Mouse (Mus musculus): ENCODE results near the gene Slain2.
"Not testable (repeated sequence)": the region's sequence is repeated elsewhere in the genome, so short reads cannot be mapped to it uniquely, and the experiment has no call there.

Gene Slain2

DNA sequence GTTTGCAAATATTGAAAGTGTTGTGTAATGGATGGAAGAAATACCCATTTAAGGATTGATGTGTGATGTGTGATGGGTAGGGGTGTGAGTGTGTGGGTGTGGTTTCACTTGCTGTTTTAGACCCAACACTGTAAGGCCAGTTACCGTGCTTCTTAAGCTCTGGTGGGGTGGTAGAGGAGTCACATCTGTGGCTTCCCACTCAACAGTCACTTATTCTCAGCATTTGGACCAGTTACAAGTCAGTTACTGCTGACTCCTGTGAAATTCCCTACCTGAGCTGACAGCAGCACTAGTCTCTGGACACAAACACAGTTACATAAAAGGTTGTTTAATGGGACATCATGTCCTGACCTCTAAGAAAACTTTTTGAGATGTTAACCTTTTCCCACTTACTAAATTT is 34.0 kb downstream of the Slain2 start:
- no peak for DNase-seq (ENCODE audit: low read depth, low spot score)

DNA sequence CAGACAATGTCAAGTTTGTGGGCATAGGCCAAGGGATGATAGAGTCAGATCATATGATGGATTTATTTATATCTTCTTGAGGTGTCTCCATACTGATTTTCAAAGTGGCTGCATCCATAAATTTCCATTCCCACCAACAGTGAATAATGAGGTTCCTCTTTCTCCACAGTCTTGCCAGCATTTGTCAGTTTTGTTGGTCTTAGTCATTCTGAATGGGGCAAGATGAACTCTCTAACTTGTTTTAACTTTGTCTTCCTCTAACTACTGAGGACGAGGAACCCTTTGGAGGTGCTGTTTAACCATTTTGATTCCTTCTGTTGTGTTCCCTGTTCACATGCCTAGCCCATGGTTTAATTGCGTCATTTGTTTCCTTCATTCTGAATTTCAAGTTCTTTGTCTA is 36.1 kb downstream of the Slain2 start:
- no peak for DNase-seq (ENCODE audit: low read depth, low spot score)

DNA sequence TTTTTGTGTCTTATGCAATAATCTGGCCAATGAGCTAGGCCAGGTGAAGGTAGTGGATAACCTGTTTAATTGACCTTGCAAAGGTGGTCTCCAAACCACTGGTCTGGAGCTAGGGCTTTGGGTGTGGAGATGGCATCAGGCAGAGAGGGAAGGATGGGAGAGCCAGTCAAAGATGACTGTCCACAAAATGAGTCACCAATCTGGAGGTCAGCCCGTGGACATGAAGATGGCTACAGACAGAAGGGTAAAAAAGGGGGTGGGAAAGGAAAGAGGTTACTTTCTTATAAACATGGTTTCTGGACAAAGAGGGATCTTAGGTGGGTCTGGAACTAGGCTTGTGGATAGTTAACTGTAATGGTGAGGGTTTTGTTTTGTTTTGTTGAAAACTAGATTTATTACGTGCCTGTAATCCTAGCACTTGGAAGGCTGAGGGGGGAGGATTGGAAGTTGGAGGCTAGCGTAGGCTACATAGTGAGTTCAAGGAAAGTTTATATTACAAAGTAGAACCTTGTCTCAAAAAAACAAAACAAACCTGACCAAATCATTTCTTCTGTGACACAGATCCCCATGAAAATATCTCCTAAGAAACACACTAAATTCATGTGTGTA is 40.0 kb downstream of the Slain2 start:
- peak; percentile 66 for DNase-seq (ENCODE audit: low read depth, low spot score)

DNA sequence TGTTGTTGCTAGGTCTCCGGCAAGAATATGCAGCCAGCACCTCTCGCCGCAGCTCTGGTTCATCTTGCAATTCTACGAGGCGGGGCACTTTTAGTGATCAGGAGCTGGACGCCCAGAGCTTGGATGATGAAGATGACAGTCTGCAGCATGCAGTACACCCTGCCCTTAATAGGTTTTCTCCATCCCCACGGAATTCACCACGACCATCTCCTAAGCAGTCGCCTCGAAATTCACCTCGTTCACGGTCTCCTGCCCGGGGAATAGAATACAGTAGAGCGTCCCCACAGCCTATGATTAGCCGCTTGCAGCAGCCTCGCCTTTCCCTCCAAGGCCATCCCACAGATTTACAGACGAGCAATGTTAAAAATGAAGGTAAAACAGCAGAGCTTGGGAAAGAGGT is 43.2 kb downstream of the Slain2 start:
- DNase-seq (ENCODE audit: low read depth, low spot score): no peak

DNA sequence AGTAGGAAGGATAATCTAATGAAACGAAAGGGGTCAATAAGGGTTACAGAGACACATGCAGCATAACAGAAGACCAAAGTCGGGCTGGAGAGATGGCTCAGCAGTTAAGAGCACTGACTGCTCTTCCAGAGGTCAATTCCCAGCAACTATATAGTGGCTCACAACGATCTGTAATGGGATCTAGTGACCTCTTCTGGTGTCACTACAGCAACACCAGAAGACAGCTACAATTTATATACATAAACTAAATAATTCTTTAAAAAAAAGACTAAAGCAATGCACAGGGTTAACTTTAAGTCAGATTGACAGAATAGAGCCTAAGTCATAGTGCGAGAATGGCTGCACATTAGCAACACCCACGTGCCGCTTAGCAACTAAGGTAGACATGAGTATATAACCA is 46.0 kb downstream of the Slain2 start:
- DNase-seq (ENCODE audit: low read depth, low spot score): no peak

DNA sequence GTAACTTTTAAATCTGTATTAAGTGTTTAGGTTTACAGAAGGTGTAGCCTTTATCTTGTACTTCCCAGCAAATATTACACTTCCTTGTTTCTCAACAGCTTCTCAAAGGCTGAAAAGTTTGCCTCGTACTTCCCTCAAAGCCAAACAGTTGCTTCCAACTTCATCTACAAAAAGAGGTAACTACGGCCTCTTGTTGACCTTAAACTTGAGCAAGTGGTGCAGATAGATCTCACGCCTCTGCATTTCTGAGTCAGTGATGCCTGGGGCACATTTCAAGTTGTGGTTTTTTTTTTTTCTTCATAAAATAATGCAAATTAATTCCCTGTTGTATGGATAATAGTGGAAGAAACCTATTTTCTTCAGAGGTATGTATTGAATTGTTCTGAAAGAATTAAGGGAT is 51.6 kb downstream of the Slain2 start:
- DNase-seq (ENCODE audit: low read depth, low spot score): peak; percentile 67

DNA sequence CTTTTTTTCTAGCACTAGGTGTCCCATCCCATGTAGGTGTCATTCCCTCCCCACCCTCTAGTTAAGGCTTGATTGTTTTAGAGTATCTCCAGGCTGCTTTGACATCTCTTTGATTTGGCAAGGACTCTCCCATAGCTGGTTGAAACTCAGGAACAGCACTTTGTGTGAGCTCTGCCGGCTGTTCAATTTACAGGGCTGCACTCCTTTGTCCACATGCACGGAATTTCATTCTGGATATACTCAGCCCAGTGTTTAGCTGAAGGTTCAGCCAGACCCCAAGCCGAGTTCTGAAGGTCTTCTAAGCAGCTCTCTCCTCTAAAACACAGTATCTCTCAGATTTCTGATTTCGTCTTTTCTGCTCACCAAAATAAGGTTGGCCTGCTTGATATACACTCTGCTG is 58.3 kb downstream of the Slain2 start:
- DNase-seq (ENCODE audit: low read depth, low spot score): no peak

DNA sequence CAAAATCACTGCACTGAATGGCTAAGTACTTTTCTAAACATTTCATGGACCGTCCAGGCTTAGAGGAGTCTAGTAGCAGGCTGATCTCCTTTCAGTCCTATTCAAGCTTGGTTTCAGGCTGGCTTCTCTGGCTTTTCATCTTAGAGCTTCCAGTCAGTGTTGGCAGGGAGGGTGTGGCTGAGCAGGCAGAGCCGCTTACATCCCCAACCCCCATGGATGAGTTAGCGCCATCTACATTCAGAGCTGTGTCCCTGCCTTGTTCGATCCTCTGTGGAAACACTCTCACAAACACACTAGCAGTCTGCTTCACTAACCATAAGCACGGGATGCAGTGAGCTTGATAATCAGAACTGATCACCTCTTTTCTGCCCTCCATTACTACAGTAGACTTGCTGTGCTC is 58.8 kb downstream of the Slain2 start:
- DNase-seq (ENCODE audit: low read depth, low spot score): no peak

DNA sequence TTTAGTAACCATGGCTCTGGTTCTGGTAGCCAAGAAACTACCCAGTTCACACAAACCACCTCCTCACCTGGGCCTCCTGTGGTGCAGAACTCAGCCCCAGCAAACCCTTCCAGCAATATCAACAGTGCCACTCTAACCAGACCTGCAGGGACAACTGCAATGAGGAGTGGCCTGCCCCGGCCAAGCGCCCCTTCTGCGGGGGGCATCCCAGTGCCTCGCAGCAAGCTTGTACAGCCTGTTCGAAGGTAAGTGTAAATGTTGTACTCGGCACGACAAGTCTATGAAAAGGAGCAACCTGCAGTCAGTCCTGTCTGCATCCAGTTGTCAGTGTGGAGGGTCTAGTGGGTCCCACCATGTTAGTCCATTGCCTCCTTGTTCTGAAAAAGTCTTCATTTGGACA is 60.5 kb downstream of the Slain2 start, which contains the start of gene Gm10135:
Gene Gm10135 (minus strand): TSS at position 101 of the 400 bp plus-strand sequence.
- DNase-seq (ENCODE audit: low read depth, low spot score): no peak

DNA sequence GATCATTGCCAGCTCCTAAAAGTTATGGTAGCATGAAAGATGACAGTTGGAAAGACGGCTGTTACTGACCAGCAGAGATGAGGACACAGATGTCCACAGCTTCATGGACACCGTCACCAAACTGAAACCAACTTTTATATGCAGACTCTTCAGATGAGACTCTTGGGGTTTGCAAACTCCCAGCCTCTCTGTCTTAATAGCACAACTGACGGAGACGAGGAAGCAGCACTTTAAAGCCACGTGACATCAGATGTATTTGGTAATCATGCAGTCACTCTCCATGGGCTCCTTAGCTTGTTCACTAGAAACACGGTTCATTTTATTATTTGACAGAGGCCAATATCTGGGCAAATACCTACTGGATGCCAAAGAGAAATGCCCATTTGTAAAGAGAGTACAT is 61.9 kb downstream of the Slain2 start:
- DNase-seq (ENCODE audit: low read depth, low spot score): no peak

DNA sequence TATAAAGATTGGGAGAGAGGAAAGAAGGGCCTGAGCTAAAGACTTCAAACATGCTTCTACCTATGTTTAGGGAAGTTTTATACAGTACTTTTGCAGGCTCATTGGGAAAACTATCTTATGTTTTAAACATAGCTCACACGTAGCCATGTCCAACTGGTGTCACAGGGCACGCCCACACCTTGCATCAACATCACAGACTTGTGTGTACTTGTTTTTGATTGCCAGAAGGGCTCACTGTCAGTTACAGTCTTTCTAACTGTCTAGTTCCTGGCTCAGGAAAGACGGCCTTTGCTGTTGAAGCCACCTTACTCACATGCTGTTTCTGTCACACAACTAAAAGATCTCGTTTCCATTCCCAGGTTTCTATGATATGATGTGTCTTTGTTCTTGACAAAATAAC is 62.4 kb downstream of the Slain2 start:
- DNase-seq (ENCODE audit: low read depth, low spot score): no peak

DNA sequence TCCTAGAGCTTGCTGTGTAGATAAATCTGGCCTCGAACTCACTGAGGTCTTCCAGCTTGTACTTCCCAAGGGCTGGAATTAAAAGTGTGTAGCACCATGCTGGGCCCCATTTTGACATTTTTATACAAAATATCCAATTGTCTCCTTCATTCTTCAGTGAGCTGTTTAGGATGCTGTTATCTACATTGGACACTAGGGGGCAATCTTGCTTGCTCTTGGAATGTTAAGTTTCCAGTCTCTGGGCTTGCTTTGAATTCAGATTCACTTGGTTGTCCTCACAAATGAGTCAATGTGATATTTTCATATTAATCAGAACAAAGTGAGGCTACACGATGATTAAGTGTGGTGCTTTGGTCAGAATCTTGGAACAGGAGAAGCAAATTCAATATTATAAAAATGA is 70.0 kb downstream of the Slain2 start:
- DNase-seq (ENCODE audit: low read depth, low spot score): peak; percentile 85

DNA sequence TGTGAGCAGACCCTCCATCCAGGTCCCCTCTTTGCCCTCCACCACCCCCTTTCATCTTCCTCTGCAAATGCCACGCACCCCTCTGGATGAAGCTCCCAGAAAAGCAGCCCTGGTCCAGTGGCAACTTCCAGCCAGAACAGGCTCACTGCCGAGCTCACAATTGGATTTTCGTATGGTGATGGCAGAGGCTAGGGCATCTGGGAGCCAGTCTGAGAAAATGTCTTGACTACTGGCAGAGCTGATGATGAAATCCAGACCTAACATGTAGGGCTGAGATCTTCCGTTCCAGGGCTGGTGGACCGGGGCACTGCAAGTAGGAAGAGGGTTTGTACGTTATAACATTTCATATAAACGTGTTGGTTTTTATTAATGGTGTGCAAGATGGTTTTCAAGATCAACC is 73.7 kb downstream of the Slain2 start:
- no peak for DNase-seq (ENCODE audit: low read depth, low spot score)

DNA sequence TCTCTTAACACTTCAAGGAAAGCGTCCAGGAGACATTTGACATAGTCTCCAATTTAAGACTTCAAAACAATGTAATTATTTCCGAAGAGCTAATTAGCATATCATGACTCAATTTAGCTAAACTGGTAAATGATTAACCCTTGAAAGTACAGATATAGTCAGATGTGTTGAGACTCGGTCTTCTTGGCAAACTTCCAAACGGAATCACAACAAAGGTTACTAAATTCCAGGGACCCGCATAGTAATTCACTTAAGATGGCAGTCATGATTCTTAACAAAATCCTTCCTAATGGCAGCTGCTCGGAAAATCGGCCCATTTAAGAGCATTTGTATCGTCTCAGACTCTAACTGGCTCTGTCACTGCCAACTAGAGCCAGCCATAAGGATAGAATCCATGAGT is 75.7 kb downstream of the Slain2 start:
- no peak for DNase-seq (ENCODE audit: low read depth, low spot score)

DNA sequence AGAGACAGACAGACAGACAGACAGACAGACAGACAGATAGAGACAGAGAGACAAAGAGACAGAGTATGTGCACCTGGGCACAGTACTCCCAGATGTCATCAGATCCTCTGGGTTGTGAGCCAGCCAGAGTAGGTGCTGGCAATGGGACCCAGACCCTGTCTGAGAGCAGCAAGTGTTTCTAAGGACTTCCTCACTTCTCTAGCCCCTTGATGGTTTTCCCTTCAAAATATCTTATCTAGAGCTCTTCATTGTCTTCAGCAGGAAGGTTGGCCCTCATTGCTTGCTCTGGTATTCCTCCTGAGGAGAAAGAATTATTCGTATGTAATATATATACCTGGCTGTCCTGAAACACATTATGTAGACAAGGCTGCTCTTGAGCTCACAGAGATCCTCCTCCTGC is 78.4 kb downstream of the Slain2 start:
- no peak for DNase-seq (ENCODE audit: low read depth, low spot score)

DNA sequence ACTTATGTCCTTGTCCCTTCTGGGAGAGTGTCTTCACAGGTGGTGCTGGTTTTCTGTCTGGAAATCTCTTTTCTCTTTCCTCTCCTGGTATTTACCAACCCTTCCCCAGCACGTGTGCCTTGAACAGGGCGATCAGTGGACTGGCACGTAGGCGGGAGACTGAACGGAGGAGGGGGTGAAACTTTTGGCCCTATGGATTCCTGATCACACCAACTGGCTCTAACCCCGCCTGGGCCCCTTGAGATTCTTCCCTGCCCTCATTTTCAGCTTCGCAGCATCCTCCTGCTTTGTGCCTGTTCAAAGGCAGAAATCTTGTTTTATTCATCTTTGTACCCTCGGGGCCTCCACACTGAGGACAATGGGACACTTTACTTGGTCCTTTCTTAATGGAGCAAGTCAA is 80.3 kb downstream of the Slain2 start:
- DNase-seq (ENCODE audit: low read depth, low spot score): no peak

DNA sequence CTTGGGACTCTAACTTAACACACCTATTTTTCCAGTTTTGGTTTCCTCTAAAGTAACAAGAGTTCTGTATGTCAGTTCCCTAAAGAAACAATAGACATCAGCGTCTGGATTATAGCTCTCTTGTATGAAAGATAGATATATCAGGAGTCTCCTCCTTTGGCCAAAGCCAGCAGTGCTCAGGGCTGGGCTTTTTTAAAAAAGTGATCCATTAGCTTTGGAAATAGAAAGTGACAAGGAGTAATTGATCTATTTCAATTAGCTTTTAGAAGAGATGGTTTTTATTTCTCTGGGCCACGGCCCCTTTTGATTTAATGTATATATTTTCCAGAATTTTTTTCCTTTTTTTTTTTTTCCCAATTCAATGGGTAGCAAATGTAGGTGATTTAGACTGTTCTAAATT is 80.8 kb downstream of the Slain2 start:
- DNase-seq (ENCODE audit: low read depth, low spot score): no peak

DNA sequence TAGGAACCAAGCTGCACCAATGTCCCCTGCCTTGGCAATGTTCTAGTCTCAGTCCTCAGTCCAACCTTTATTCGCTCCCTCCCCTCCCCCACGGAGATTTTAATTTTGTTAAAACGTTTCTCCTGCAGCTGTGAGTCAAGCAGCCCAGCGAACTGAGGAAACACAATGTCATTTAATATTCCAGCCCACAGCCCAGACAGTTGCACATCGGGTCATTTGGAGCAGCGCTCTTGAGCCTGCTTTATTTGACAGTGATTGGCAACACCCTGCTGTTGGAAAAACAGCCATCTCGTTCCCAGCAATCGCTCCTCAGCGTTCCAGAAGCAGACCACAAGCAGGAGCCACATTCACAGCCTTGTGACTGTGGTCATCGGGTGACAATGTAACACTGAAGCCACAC is 81.3 kb downstream of the Slain2 start:
- DNase-seq (ENCODE audit: low read depth, low spot score): no peak

DNA sequence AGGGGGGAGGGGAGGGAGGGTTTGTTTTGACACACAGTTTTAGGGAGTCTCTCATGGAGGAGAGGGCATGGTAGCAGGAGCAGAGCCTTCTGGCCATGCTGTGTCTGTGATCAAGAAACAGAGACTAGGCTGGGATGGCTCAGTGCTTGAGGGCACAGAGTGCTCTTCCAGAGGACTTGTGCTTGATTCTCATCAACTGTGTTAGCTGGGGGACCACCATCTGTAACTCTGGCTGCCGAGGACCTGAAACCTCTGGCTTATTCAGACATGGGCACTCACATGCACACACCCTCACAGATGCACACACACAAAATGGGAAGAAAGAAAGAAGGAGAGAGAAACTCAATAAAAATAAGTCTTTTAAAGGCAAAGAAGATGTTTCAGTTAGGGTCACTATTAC is 84.4 kb downstream of the Slain2 start:
- DNase-seq (ENCODE audit: low read depth, low spot score): not testable (repeated sequence)

DNA sequence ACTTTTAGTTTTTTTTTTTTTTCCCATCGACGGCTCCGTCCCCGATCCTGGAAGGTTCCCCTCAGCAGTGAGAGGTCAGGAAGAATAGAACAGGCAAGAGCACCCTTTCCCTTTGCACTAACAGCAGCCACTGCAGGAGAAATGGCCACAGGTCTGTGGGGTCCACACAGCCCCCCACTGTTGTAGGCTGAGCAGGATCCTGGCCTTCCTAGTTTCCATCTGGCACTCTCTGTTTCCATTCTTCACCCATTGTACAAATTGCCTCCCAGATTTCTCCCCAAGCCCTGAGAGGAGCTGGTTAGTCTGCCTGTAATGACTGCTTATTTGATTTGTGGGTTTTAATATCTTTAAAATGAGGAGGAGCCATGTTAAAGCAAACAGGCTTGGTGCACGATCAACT is 89.9 kb downstream of the Slain2 start:
- DNase-seq (ENCODE audit: low read depth, low spot score): no peak

DNA sequence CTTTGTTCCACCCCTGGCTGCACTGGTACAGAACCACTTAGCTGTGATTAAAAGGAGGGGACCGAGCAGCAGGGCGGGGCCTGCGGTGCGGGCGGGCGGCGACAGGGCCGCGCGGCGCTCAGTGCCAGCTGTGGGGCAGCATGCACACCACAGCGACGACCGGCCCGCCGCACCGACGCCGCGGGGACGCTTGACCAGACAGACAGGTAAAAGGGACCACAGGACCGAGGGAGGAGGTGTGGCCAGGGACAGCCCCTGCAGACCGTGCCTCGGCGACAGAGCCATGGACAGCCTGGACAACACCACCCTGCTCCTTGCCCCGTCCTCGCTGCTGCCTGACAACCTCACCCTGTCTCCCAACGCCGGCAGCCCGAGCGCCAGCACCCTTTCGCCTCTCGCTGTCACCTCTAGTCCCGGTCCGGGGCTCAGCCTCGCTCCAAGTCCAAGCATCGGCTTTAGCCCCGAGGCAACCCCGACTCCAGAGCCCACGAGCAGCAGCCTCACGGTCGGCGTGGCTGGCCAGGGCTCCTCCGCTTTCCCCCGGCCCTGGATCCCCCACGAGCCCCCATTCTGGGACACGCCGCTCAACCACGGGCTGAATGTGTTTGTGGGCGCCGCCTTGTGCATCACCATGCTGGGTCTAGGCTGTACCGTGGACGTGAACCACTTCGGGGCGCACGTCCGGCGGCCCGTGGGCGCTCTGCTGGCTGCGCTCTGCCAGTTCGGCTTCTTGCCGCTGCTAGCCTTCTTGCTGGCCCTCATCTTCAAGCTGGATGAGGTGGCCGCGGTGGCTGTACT is 92.9 kb downstream of the Slain2 start, which contains the start of gene Slc10a4:
Gene Slc10a4 (plus strand): TSS at position 100 of the 798 bp plus-strand sequence.
- DNase-seq (ENCODE audit: low read depth, low spot score): no peak

DNA sequence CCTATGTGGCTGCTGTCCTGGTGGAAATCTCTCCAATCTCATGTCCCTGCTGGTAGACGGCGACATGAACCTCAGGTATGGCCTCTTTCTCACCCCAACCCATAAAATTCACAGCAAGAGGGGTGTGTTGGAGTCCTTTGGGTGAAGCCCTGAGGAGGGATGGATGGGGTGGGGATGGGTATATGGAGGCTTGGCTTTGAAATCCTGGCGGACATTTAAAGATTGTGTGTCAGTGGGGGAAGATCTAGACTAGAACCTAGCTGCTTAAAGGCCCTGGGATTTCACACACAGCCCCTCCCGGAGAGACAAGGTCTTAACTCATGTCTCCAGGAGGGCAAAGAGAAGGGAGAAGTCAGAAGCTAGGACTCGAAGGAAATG is 93.5 kb downstream of the Slain2 start:
- DNase-seq (ENCODE audit: low read depth, low spot score): no peak

DNA sequence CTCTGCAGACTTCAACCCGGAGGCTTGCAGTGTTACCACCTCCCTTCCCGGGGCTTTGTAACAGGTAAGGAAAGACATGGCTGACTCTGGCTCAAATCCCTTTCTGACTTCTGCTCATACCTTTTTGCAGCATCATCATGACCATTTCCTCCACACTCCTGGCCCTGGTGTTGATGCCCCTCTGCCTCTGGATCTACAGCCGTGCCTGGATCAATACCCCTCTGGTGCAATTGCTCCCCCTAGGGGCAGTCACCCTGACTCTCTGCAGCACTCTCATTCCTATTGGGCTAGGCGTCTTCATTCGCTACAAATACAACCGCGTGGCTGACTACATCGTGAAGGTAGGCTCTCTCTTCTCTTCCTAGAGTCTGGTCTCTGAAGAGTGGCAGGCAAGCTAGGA is 94.1 kb downstream of the Slain2 start:
- not testable (repeated sequence) for DNase-seq (ENCODE audit: low read depth, low spot score)

Measured in 3T3-L1 (cell line).